Mouse (Mus musculus) heart, adult 2 months (tissue): ENCODE data around the gene Glyctk.

ENCODE experiments used
- CTCF ChIP-seq: fragments of 200-600 bp; IDR thresholded peaks from 2 replicates; pipeline ENCODE4 v1.8.1; 2022; ENCODE audit warnings: antibody characterized with exemption, mild to moderate bottlenecking, moderate library complexity
- EP300 ChIP-seq: fragments of 200-500 bp; IDR thresholded peaks from 2 replicates; pipeline ENCODE4 v1.6.1; 2011; ENCODE audit warnings: low read depth, low read length, control low read depth; ENCODE audit not compliant: insufficient read depth
- POLR2A ChIP-seq: fragments of 200-500 bp; IDR thresholded peaks from 2 replicates; pipeline ENCODE4 v1.6.1; 2011; ENCODE audit warnings: mild to moderate bottlenecking, low read depth, low read length, control low read depth; ENCODE audit not compliant: insufficient read depth

GRCm38 (mm10) chr9:106119075-106119474 lies 38.9 kb downstream of the Glyctk start:
- TF ChIP-seq CTCF (no peak), POLR2A (no peak), EP300 (no peak)
